Mouse (Mus musculus): Measurements from ENCODE around the gene Vmn1r189.
A peak's percentile ranks its signal among the peaks of the same experiment; 100 is the strongest.
"Not testable (repeated sequence)": the region's sequence is repeated elsewhere in the genome, so short reads cannot be mapped to it uniquely, and the experiment has no call there.

Vmn1r189 gene

GRCm38 (mm10) chr13:22105724-22106123, at the start of gene Vmn1r189:
Gene Vmn1r189, minus strand, starts transcription at chr13:22105824.
- not testable (repeated sequence) for DNase-seq (ENCODE audit: low spot score in 2 of 2)

GRCm38 (mm10) chr13:22136495-22137293, 31.1 kb upstream of the Vmn1r189 start:
- DNase-seq (ENCODE audit: low spot score in 2 of 2) = not testable (repeated sequence)

DNA sequence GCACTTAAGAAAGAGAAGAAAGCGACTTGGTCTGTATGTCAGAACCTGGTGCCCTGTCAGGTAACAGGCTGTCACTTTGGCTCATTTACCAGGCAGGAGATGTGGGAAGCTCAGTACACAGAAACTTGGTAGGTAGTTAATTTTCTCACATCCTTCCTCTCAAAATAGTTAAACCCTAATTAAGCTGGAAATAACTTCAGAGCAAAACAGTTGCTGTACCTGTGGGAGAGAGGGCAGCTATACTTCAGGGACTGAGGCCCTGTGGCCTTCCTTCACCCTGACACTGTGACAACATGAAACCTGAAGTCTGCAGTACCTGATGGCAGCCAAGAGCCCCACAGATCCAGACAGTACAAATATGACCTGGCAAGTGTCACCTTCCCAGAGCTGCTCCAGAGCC, 21.5 kb downstream of the Vmn1r189 start, which contains the start of gene Vmn1r188:
TSS of gene Vmn1r188 (plus strand) at position 301 of the 400 bp plus-strand sequence.
- not testable (repeated sequence) for DNase-seq (ENCODE audit: low spot score in 2 of 2)

DNA sequence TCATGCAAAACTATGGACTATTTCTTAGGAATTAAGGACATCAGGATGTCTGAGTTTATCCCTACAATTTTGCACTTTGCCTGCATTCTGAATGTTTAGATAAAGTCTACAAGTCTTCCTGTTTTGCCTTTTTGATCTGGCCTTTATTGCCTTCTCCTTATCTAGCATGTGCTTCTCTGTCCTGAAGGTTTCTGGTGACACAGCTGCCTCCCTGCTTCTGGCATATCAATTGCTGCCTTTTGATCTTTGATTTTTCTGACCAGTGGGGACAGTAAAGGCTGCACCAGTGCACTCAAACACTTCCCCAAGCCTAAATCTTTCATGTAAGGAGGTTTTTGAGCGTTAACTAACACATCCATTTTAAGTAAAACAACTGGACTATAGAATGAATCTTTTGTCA, 42.2 kb downstream of the Vmn1r189 start:
- DNase-seq (ENCODE audit: low spot score in 2 of 2) = no peak

DNA sequence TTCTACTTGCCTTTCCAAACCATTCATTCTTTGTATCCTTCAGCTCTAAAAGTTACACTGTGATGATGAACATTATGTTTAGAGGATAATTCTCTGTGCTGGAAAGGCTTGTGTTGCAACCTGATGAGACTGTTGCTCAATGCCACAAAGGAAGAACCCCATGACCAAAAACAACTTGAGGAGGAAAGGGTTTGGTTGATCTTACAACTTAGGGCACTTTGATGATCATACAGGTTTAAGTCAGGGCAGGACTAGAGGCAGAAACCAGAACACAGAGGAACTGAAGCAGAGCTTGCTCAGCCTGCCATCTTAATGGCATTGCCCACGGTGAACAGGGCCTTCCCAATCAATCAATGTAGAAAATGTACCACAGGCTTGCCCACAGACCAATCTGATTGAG, 44.2 kb downstream of the Vmn1r189 start:
- no peak for DNase-seq (ENCODE audit: low spot score in 2 of 2)

- DNase-seq (ENCODE audit: low spot score in 2 of 2) = no peak
These were observed 51.9 kb downstream of the Vmn1r189 start for GRCm38 (mm10) chr13:22053754-22054153.

- no peak for DNase-seq (ENCODE audit: low spot score in 2 of 2)
These were observed 54.1 kb downstream of the Vmn1r189 start for GRCm38 (mm10) chr13:22051523-22051859.

GRCm38 (mm10) chr13:22050591-22051522, 54.8 kb downstream of the Vmn1r189 start:
- DNase-seq (ENCODE audit: low spot score in 2 of 2) = peak; percentile 91 to 96
